Mouse (Mus musculus): Measurements from ENCODE around the gene A1cf.

Gene A1cf

GRCm38 (mm10) chr19:31954267-31954666 lies 85.7 kb downstream of the A1cf start:
- no peak for DNase-seq

- no peak for DNase-seq
Observed at GRCm38 (mm10) chr19:31954696-31955095, 86.1 kb downstream of the A1cf start.

GRCm38 (mm10) chr19:31956359-31956758 lies 87.8 kb downstream of the A1cf start:
- DNase-seq = no peak

GRCm38 (mm10) chr19:31960434-31960833 lies 91.9 kb downstream of the A1cf start:
- no peak for DNase-seq

GRCm38 (mm10) chr19:31963147-31963546 lies 94.6 kb downstream of the A1cf start:
- DNase-seq = no peak

- DNase-seq = no peak
Observed at GRCm38 (mm10) chr19:31967933-31968532, 99.5 kb downstream of the A1cf start.

- no peak for DNase-seq
Observed at GRCm38 (mm10) chr19:31971405-31971804, 102.8 kb downstream of the A1cf start.

- peak; percentile 61 to 81 for DNase-seq
Observed at GRCm38 (mm10) chr19:31971998-31972397, 103.4 kb downstream of the A1cf start.

GRCm38 (mm10) chr19:31975882-31976281 lies 107.3 kb downstream of the A1cf start:
- no peak for DNase-seq

GRCm38 (mm10) chr19:31991057-31991456 lies 122.5 kb downstream of the A1cf start:
- no peak for DNase-seq

- DNase-seq = no peak
Observed at GRCm38 (mm10) chr19:31996916-31997315, 128.4 kb downstream of the A1cf start.
